Mouse (Mus musculus): ENCODE measurements around the gene Pygl.
"Not testable (repeated sequence)": the region's sequence is repeated elsewhere in the genome, so short reads cannot be mapped to it uniquely, and the experiment has no call there.

Gene Pygl

GRCm38 (mm10) chr12:70226655-70227054 lies 4.6 kb downstream of the Pygl start:
- no peak for DNase-seq

GRCm38 (mm10) chr12:70223331-70223730 lies 8.0 kb downstream of the Pygl start:
- no peak for DNase-seq

GRCm38 (mm10) chr12:70221425-70221824 lies 9.9 kb downstream of the Pygl start:
- DNase-seq: no peak

- DNase-seq: no peak
These were observed 12.3 kb downstream of the Pygl start for GRCm38 (mm10) chr12:70218795-70219540.

- DNase-seq: no peak
These were observed 15.0 kb downstream of the Pygl start for GRCm38 (mm10) chr12:70216229-70216800.

GRCm38 (mm10) chr12:70214281-70214680 lies 17.0 kb downstream of the Pygl start:
- no peak for DNase-seq

GRCm38 (mm10) chr12:70213601-70214000 lies 17.7 kb downstream of the Pygl start:
- no peak for DNase-seq

GRCm38 (mm10) chr12:70212501-70212900 lies 18.8 kb downstream of the Pygl start:
- DNase-seq: no peak

GRCm38 (mm10) chr12:70208214-70208613 lies 23.1 kb downstream of the Pygl start:
- DNase-seq: no peak

GRCm38 (mm10) chr12:70204433-70204832 lies 26.9 kb downstream of the Pygl start:
- DNase-seq: no peak

- no peak for DNase-seq
These were observed 29.3 kb downstream of the Pygl start for GRCm38 (mm10) chr12:70201926-70202529.

- no peak for DNase-seq
These were observed 34.9 kb downstream of the Pygl start for GRCm38 (mm10) chr12:70196341-70196740.

GRCm38 (mm10) chr12:70195426-70195825 lies 35.9 kb downstream of the Pygl start:
- DNase-seq: no peak

GRCm38 (mm10) chr12:70192267-70192727 lies 39.0 kb downstream of the Pygl start:
- DNase-seq: peak; percentile 39

- no peak for DNase-seq
These were observed 47.0 kb downstream of the Pygl start for GRCm38 (mm10) chr12:70184173-70184783.

GRCm38 (mm10) chr12:70183507-70183906 lies 47.8 kb downstream of the Pygl start:
- not testable (repeated sequence) for DNase-seq

GRCm38 (mm10) chr12:70169969-70170368 lies 61.3 kb downstream of the Pygl start:
- no peak for DNase-seq

- DNase-seq: no peak
These were observed 63.3 kb downstream of the Pygl start for GRCm38 (mm10) chr12:70167950-70168349.

- DNase-seq: no peak
These were observed 66.5 kb downstream of the Pygl start for GRCm38 (mm10) chr12:70164741-70165140.

- DNase-seq: no peak
These were observed 70.2 kb downstream of the Pygl start for GRCm38 (mm10) chr12:70161057-70161456.

- no peak for DNase-seq
These were observed 73.8 kb downstream of the Pygl start for GRCm38 (mm10) chr12:70157292-70158066.

- no peak for DNase-seq
These were observed 75.1 kb downstream of the Pygl start for GRCm38 (mm10) chr12:70156222-70156621.

- DNase-seq: no peak
These were observed 77.4 kb downstream of the Pygl start, which contains the start of gene Abhd12b for GRCm38 (mm10) chr12:70153842-70154241. Gene Abhd12b, plus strand, starts transcription at chr12:70154142.
